Mouse (Mus musculus) erythroblast, embryonic 14.5 days (primary cell): ENCODE data around the gene Arhgdig.

Experiments used
- GATA1 ChIP-seq: IDR thresholded peaks from 2 replicates; pipeline ENCODE4 v1.6.1; 2012; ENCODE audit warnings: low read length, inconsistent platforms, mixed read lengths
- TAL1 ChIP-seq: IDR thresholded peaks from 3 replicates; pipeline ENCODE4 v1.6.1; 2012; ENCODE audit warnings: low read length, inconsistent platforms, mixed read lengths

DNA sequence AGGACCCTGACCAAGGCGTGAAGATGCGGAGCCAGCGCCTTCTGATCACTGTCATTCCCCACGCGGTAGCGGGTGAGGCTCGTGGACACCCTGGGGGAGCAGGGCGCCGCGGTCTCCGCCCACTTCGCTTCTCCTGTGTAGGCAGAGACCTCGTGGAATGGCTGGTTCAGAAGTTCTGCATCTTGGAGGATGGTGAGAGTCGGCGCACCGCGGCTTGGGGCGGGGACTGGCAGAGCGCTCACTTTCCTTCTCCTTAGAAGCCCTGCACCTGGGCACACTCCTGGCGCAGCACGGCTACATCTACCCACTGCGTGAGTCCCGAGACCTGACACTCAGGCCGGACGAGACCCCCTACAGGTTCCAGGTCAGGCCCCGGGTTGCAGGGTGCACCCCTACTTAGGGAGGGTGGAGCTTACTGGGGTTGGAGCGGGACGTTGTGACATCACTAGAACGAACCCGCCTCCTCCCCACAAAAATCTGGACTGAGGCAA is 4.2 kb downstream of the Arhgdig start:
- no peak for TF ChIP-seq TAL1
- TF ChIP-seq GATA1: no peak
